Mouse (Mus musculus) testis, postnatal 10 days (tissue): ENCODE measurements around the gene Ep400.
"Not testable (repeated sequence)": the region's sequence is repeated elsewhere in the genome, so short reads cannot be mapped to it uniquely, and the experiment has no call there.

Experiments
- DNase-seq: peaks from one replicate; pipeline ENCODE4 v3.0.0; 2021; ENCODE audit warnings: low spot score

Ep400 gene

DNA sequence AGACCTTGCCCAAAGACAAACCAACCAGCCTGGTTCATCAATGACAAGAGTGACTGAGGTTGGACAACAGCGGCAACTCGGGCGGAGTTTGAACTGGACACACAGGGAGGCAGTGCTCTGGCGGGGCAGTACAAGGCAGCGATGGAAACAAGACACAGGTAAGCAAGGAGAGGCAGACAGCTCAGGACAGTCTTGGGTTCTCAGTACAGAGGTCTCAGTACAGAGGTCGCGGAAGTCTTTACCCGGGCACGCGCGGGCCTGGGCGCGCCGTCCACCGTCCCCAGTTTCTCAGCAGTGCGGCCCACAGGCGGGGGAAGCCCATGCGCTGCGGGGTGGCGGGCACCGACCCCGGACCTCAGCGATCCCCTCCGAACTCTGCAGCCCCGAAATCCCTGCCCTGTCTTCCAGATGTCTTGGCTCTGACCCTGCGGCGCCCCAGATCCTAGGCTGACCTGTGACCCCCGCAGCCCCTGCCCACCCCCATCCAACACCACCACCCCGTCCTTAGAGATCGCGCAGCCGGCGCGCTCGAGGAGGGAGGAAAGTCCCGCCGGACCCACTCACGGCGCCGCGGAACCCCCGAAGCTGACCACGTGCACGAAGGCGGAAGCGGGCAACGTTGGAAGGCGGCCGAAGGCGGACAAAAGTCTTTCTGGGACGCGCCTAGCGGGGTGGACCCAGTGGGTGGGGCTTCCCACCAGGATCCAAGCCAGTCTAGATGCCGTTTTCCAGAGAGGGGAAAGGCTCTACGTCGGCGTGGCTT is 9.7 kb upstream of the Ep400 start, which contains the start of gene Pus1:
Gene Pus1 (minus strand): TSS at position 662 of the 763 bp plus-strand sequence.
- peak; percentile 97 for DNase-seq

- DNase-seq: peak; percentile 56
Observed at GRCm38 (mm10) chr5:110779276-110779997, 8.9 kb upstream of the Ep400 start.

GRCm38 (mm10) chr5:110778263-110778662 is 7.7 kb upstream of the Ep400 start:
- DNase-seq: peak; percentile 36

- DNase-seq: no peak
Observed at GRCm38 (mm10) chr5:110776141-110776540, 5.6 kb upstream of the Ep400 start.

GRCm38 (mm10) chr5:110774511-110774910 is 4.0 kb upstream of the Ep400 start:
- DNase-seq: no peak

DNA sequence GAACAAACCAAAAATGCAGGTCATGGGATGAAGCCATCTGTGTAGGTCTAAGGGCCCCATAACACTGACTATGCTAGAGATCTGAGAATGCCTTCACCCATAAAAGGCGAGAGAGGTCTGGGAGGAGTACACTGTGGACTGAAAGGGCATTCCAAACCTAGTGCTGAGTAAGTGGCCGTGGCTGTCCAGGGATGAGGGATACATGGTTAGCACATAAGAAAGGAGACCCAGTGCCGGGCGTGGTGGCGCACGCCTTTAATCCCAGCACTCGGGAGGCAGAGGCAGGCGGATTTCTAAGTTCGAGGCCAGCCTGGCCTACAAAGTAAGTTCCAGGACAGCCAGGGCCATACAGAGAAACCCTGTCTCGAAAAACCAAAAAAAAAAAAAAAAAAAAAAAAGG is 2.4 kb upstream of the Ep400 start:
- DNase-seq: not testable (repeated sequence)

GRCm38 (mm10) chr5:110770031-110770445 is 479 bp downstream of the Ep400 start:
- DNase-seq: no peak

DNA sequence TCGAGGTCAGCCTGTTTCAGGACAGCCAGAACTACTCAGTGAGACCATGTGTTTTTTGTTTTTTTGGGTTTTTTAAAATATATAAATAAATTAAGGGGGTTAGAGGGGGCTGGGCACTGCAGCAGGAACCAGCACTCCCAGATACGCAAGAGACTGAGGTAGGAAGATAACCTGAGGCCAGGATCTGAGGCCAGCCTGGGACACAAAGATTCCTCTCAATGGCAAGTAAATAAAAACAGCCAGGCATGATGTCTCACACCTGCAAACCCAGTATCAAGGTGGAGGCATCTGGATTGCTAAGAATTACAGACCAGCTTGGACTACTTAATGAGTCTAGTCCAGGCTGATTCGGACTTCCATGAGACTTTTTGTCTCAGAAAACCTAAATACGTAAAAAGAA is 1.2 kb downstream of the Ep400 start:
- no peak for DNase-seq

- no peak for DNase-seq
Observed at GRCm38 (mm10) chr5:110763890-110764289, 6.6 kb downstream of the Ep400 start.

DNA sequence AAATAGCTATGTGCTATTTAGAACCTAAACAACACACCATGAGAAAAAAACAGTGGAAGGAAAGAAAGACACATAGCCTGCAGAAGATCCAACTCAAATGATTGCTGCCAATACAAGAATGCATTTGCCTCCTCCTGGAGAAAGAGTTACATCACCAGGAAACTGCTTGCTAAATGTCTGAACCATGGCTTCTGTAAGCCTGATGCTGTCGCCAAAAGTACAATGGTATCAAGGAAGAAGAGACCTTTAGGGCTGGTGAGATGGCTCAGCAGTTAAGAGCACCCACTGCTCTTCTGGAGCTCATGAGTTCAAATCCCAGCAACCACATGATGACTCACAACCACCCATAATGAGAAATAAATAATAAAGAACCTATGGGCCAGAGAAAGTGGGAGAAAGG is 25.5 kb downstream of the Ep400 start:
- no peak for DNase-seq

DNA sequence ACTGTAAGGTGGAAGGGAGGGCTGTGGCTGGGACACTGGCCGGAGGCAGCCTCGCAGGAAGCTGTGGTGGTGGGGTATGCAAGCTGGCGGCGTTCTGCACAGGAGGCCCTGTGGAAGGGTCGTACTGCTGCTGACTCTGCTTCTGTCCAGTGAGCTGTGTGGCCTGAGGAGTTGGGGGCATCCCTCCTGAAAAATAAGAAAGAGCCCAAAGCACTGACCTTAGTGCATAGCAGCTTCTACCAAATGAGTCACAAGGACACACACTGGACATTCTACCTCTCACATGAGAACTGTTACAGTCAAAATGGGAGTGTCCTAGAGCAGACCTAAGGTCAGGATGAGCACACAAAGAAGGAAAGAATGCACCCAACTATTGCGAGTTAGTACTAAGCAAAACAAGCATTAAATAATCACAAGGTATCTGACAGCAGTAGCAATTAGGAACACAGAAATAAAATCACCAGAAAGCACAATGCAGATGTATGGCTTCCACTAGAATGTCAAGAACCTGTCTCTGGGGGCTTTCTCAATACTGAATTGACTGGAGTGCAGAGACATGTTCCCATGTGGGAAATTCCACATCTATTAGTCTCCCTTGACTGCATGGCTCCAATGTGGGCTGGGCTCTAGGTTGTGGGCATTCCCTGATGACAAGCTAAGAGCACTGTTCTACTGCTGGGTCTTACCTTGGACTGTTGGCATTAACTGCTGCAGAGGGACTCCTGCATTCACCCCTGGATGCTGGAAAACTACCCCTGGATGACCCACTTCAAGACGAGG is 30.8 kb downstream of the Ep400 start:
- DNase-seq: no peak

- no peak for DNase-seq
Observed at GRCm38 (mm10) chr5:110735606-110736005, 34.9 kb downstream of the Ep400 start.

GRCm38 (mm10) chr5:110733231-110733823 is 37.2 kb downstream of the Ep400 start:
- no peak for DNase-seq

GRCm38 (mm10) chr5:110731227-110731626 is 39.3 kb downstream of the Ep400 start:
- DNase-seq: no peak

- no peak for DNase-seq
Observed at GRCm38 (mm10) chr5:110727850-110728249, 42.7 kb downstream of the Ep400 start.

DNA sequence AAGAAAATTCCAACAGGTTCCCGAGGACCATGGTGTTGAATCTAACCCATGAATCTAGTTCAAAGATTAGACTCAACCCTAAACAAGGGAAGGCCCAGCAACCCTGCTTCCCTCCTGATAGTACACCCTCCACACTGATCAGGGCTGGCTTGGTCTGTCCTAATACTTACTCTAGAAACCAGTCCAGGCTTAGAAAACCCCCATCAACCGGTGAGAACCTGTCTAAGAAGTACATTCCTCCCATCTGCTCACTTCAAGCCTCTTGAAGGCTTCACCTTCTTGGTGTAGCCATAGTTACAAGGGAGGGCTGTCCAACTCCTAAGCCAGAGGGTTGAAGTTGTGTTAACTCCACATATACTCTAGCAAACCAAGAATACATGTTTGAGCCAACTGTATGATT is 47.0 kb downstream of the Ep400 start:
- no peak for DNase-seq

GRCm38 (mm10) chr5:110721463-110721862 is 49.1 kb downstream of the Ep400 start:
- DNase-seq: not testable (repeated sequence)

GRCm38 (mm10) chr5:110711455-110711854 is 59.1 kb downstream of the Ep400 start:
- DNase-seq: no peak

GRCm38 (mm10) chr5:110709256-110709655 is 61.3 kb downstream of the Ep400 start:
- DNase-seq: no peak

GRCm38 (mm10) chr5:110704004-110704403 is 66.5 kb downstream of the Ep400 start:
- DNase-seq: no peak

GRCm38 (mm10) chr5:110698617-110699016 is 71.9 kb downstream of the Ep400 start:
- DNase-seq: no peak

DNA sequence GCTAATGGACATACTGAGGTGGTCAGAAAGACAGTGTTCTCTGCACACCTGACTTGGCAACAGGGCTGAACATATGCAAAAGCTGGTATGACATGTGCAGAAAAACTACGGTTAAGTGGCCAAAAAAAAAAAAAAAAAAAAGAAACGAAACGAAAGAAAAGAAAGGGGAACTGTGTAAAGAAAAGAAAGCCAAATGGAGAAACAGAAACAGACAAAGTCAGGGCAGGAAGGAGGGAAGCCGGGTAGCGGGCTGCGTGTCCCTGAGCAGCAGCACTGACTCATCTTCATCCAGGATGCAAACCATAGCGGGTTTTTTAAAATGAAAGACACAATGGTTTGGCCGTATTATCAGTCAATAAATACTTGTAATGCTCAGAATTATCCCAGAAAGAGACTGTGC is 88.5 kb downstream of the Ep400 start:
- DNase-seq: no peak
